Mouse (Mus musculus): ENCODE measurements at regions not wholly inside any gene's neighbourhood (a gene's known extent, or its start where the extent isn't known, plus 50 kb on each side); places are given as distances from the start of the nearest gene placed in this dataset.

- Histone ChIP-seq H3K27me3 (ENCODE audit: insufficient read depth, low read length) (no peaks in the 10 kb centered on the region), H3K9me3 (ENCODE audit: low read length) (no peaks in the 10 kb centered on the region; the same call in 1 of the 2 replicates), H3K27ac (ENCODE audit: low read depth, low read length) (no peak overlapping the region), H3K4me2 (ENCODE audit: low read depth) (no peak overlapping the region), H3K4me3 (ENCODE audit: low read depth, low read length) (no peak overlapping the region), H3K36me3 (ENCODE audit: insufficient read depth) (no peaks in the 10 kb centered on the region), H3K4me1 (ENCODE audit: insufficient read depth) (no peaks in the 10 kb centered on the region), H3K9ac (no peak overlapping the region)
- DNase-seq (no peak), ATAC-seq (no peak)
- WGBS = 60% methylated on average over 5 of the region's 5 CpGs
- no peak for TF ChIP-seq CTCF (IDR thresholded peaks at IDR 0.05; ENCODE audit: low read depth)
Observed at GRCm38 (mm10) chr2:166227496-166227895, 72.0 kb upstream of the Sulf2 start.

- H3K4me3 ChIP-seq (ENCODE audit: low read depth, low read length) = no peak overlapping the region
- H3K36me3 ChIP-seq (ENCODE audit: insufficient read depth) = no peaks in the 10 kb centered on the region
- WGBS = 3% methylated on average over 3 of the region's 3 CpGs
- peak; percentile 47 for ATAC-seq
- no peaks in the 10 kb centered on the region for H3K27me3 ChIP-seq (ENCODE audit: insufficient read depth, low read length)
- no peak overlapping the region for H3K4me2 ChIP-seq (ENCODE audit: low read depth)
- H3K9me3 ChIP-seq (ENCODE audit: low read length) = no peaks in the 10 kb centered on the region; the same call in 1 of the 2 replicates
- H3K9ac ChIP-seq = no peak overlapping the region
- no peak overlapping the region for H3K27ac ChIP-seq (ENCODE audit: low read depth, low read length)
- DNase-seq = no peak
- no peaks in the 10 kb centered on the region for H3K4me1 ChIP-seq (ENCODE audit: insufficient read depth)
- no peak for TF ChIP-seq CTCF (IDR thresholded peaks at IDR 0.05; ENCODE audit: low read depth)
Observed at GRCm38 (mm10) chr2:166226929-166227328, 71.5 kb upstream of the Sulf2 start.

- no peak for TF ChIP-seq CTCF (IDR thresholded peaks at IDR 0.05; ENCODE audit: low read depth)
Observed at GRCm38 (mm10) chr2:166226331-166226730, 70.9 kb upstream of the Sulf2 start.

GRCm38 (mm10) chr2:166225354-166225753, 69.9 kb upstream of the Sulf2 start:
- DNase-seq (no peak), ATAC-seq (no peak)
- Histone ChIP-seq H3K9me3 (ENCODE audit: low read length) (no peaks in the 10 kb centered on the region; the same call in 1 of the 2 replicates), H3K4me1 (ENCODE audit: insufficient read depth) (no peaks in the 10 kb centered on the region), H3K4me2 (ENCODE audit: low read depth) (no peak overlapping the region), H3K27me3 (ENCODE audit: insufficient read depth, low read length) (no peaks in the 10 kb centered on the region), H3K36me3 (ENCODE audit: insufficient read depth) (no peaks in the 10 kb centered on the region), H3K4me3 (ENCODE audit: low read depth, low read length) (no peak overlapping the region), H3K27ac (ENCODE audit: low read depth, low read length) (no peak overlapping the region), H3K9ac (no peak overlapping the region)
- TF ChIP-seq CTCF (IDR thresholded peaks at IDR 0.05; ENCODE audit: low read depth) = no peak
- WGBS = 92% methylated on average over 9 of the region's 9 CpGs

More at GRCm38 (mm10) chr2:166226331-166226730, 70.9 kb upstream of the Sulf2 start:
- Histone ChIP-seq H3K4me3 (ENCODE audit: low read depth, low read length) (no peak overlapping the region), H3K27me3 (ENCODE audit: insufficient read depth, low read length) (no peaks in the 10 kb centered on the region), H3K36me3 (ENCODE audit: insufficient read depth) (no peaks in the 10 kb centered on the region), H3K27ac (ENCODE audit: low read depth, low read length) (no peak overlapping the region), H3K9me3 (ENCODE audit: low read length) (no peaks in the 10 kb centered on the region; the same call in 1 of the 2 replicates), H3K4me2 (ENCODE audit: low read depth) (no peak overlapping the region), H3K4me1 (ENCODE audit: insufficient read depth) (no peaks in the 10 kb centered on the region), H3K9ac (no peak overlapping the region)
- DNase-seq (no peak), ATAC-seq (no peak)
- WGBS = 89% methylated on average over 2 of the region's 2 CpGs

- no peaks in the 10 kb centered on the region for H3K27me3 ChIP-seq (ENCODE audit: insufficient read depth, low read length)
- H3K4me1 ChIP-seq (ENCODE audit: insufficient read depth) = 0 out of 2 replicates have a peak, but pooled peaks cover 4% of the 10 kb centered on the region
- no peak overlapping the region for H3K27ac ChIP-seq (ENCODE audit: low read depth, low read length)
- no peak overlapping the region for H3K4me3 ChIP-seq (ENCODE audit: low read depth, low read length)
- no peak overlapping the region for H3K9ac ChIP-seq
- no peak for DNase-seq
- H3K36me3 ChIP-seq (ENCODE audit: insufficient read depth) = no peaks in the 10 kb centered on the region
- ATAC-seq = no peak
- no peaks in the 10 kb centered on the region for H3K9me3 ChIP-seq (ENCODE audit: low read length)
- WGBS = 77% methylated on average over 9 of the region's 9 CpGs
- no peak overlapping the region for H3K4me2 ChIP-seq (ENCODE audit: low read depth)
- no peak for TF ChIP-seq CTCF (IDR thresholded peaks at IDR 0.05; ENCODE audit: low read depth)
Observed at GRCm38 (mm10) chr2:166218783-166219182, 63.3 kb upstream of the Sulf2 start.

- H3K4me1 ChIP-seq (ENCODE audit: insufficient read depth) = 0 out of 2 replicates have a peak, but pooled peaks cover 4% of the 10 kb centered on the region
- no peak overlapping the region for H3K9ac ChIP-seq
- no peak overlapping the region for H3K4me2 ChIP-seq (ENCODE audit: low read depth)
- no peak overlapping the region for H3K4me3 ChIP-seq (ENCODE audit: low read depth, low read length)
- whole genome bisulfite sequencing = 60% methylated on average over 11 of the region's 11 CpGs
- TF ChIP-seq CTCF (IDR thresholded peaks at IDR 0.05; ENCODE audit: low read depth) = no peak
- H3K36me3 ChIP-seq (ENCODE audit: insufficient read depth) = no peaks in the 10 kb centered on the region
- H3K27me3 ChIP-seq (ENCODE audit: insufficient read depth, low read length) = no peaks in the 10 kb centered on the region
- H3K27ac ChIP-seq (ENCODE audit: low read depth, low read length) = no peak overlapping the region
- no peaks in the 10 kb centered on the region for H3K9me3 ChIP-seq (ENCODE audit: low read length)
- no peak for ATAC-seq
- no peak for DNase-seq
Observed at GRCm38 (mm10) chr2:166216512-166216865, 61.0 kb upstream of the Sulf2 start.

- Histone ChIP-seq H3K4me3 (ENCODE audit: low read depth, low read length) (no peak overlapping the region), H3K9ac (no peak overlapping the region), H3K9me3 (ENCODE audit: low read length) (no peaks in the 10 kb centered on the region), H3K27ac (ENCODE audit: low read depth, low read length) (no peak overlapping the region), H3K4me1 (ENCODE audit: insufficient read depth) (0 out of 2 replicates have a peak, but pooled peaks cover 4% of the 10 kb centered on the region), H3K36me3 (ENCODE audit: insufficient read depth) (no peaks in the 10 kb centered on the region), H3K27me3 (ENCODE audit: insufficient read depth, low read length) (no peaks in the 10 kb centered on the region), H3K4me2 (ENCODE audit: low read depth) (no peak overlapping the region)
- ATAC-seq = peak; percentile 87
- TF ChIP-seq CTCF (IDR thresholded peaks at IDR 0.05; ENCODE audit: low read depth) = no peak
- WGBS = 53% methylated on average over 18 of the region's 18 CpGs
- DNase-seq = peak; percentile 60
Observed at GRCm38 (mm10) chr2:166215610-166216511, 60.4 kb upstream of the Sulf2 start.

Measured in forebrain, postnatal 0 days (tissue).